Mouse (Mus musculus): ENCODE measurements around the gene Ntrk3. TPM values are rescaled to one million over a fixed set of nuclear protein-coding genes. Genes with fewer than 3 reads are reported as not detected.

Ntrk3 gene
- polyA plus RNA-seq, 1 experiment from 2014 or later, result 0.64 TPM

DNA sequence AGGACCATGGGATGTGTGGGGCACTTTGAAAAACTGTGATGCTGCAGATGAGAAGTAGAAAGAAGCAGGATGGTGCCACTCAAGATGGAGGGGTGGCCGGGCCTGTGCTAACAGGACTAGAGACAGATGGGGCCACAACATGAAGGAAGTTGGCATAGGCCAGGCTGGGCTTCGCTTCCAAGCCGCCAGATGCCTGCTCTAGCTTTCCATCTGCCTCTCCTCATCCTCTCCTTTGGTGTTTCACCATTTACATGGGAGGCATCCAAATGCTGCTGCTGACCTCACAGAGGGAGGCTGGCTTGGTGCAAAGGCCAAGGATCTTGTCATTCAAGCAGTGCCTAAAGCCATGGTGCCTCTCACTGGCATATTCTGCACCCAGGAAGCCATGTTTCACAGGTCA lies 347.8 kb downstream of the Ntrk3 start:
- Histone ChIP-seq H3K36me3 (no peaks in the 10 kb centered on the region), H3K4me1 (replicated peaks) (no peaks in the 10 kb centered on the region), H3K9ac (replicated peaks) (no peak overlapping the region), H3K4me2 (no peak overlapping the region), H3K4me3 (replicated peaks) (no peak overlapping the region), H3K27me3 (no peaks in the 10 kb centered on the region), H3K27ac (no peak overlapping the region), H3K9me3 (no peaks in the 10 kb centered on the region)
- ATAC-seq (ENCODE audit: insufficient number of reproducible peaks, insufficient read depth, low FRiP score, low TSS enrichment, low read depth), result no peak
- WGBS, result 96% methylated on average over 3 of the region's 3 CpGs

GRCm38 (mm10) chr7:78388101-78388500 lies 349.7 kb downstream of the Ntrk3 start:
- WGBS, result 83% methylated on average over 5 of the region's 5 CpGs
- no peak for ATAC-seq (ENCODE audit: insufficient number of reproducible peaks, insufficient read depth, low FRiP score, low TSS enrichment, low read depth)
- Histone ChIP-seq H3K27me3 (no peaks in the 10 kb centered on the region), H3K9ac (replicated peaks) (no peak overlapping the region), H3K4me2 (no peak overlapping the region), H3K4me3 (replicated peaks) (no peak overlapping the region), H3K4me1 (replicated peaks) (no peaks in the 10 kb centered on the region), H3K36me3 (no peaks in the 10 kb centered on the region), H3K9me3 (no peaks in the 10 kb centered on the region), H3K27ac (no peak overlapping the region)

DNA sequence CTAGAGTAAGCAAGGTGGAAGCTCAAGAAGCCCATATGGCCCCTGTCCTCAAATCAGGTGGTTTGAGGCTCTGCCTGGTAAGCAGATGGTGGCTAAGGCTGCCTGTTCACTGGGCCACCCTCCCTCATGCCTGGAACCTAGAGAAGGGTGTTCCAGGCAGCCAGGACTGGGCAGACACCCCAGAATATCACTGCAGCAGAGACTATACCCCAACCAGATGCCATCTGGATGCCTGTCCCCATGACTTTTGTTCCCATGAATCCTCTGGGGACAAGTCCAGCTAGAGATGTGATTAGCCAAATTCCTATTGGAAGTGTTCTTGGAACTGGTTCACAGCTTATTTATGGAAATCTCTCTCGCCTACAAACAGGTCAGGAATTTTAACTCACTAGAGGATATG lies 351.8 kb downstream of the Ntrk3 start:
- no peak for ATAC-seq (ENCODE audit: insufficient number of reproducible peaks, insufficient read depth, low FRiP score, low TSS enrichment, low read depth)
- Histone ChIP-seq H3K4me2 (no peak overlapping the region), H3K36me3 (no peaks in the 10 kb centered on the region), H3K9ac (replicated peaks) (no peak overlapping the region), H3K27me3 (no peaks in the 10 kb centered on the region), H3K4me1 (replicated peaks) (no peaks in the 10 kb centered on the region), H3K9me3 (no peaks in the 10 kb centered on the region), H3K4me3 (replicated peaks) (no peak overlapping the region), H3K27ac (no peak overlapping the region)
- WGBS, result 71% methylated on average over 1 of the region's 1 CpGs

GRCm38 (mm10) chr7:78384111-78384510 lies 353.7 kb downstream of the Ntrk3 start:
- Histone ChIP-seq H3K9me3 (no peaks in the 10 kb centered on the region), H3K4me2 (no peak overlapping the region), H3K36me3 (no peaks in the 10 kb centered on the region), H3K4me3 (replicated peaks) (no peak overlapping the region), H3K27me3 (no peaks in the 10 kb centered on the region), H3K27ac (no peak overlapping the region), H3K9ac (replicated peaks) (no peak overlapping the region), H3K4me1 (replicated peaks) (no peaks in the 10 kb centered on the region)
- ATAC-seq (ENCODE audit: insufficient number of reproducible peaks, insufficient read depth, low FRiP score, low TSS enrichment, low read depth), result no peak

- ATAC-seq (ENCODE audit: insufficient number of reproducible peaks, insufficient read depth, low FRiP score, low TSS enrichment, low read depth), result no peak
- WGBS, result 21% methylated on average over 1 of the region's 1 CpGs
- H3K9me3 ChIP-seq, result no peaks in the 10 kb centered on the region
- no peak overlapping the region for H3K27ac ChIP-seq
- H3K9ac ChIP-seq (replicated peaks), result no peak overlapping the region
- H3K4me3 ChIP-seq (replicated peaks), result no peak overlapping the region
- H3K4me1 ChIP-seq (replicated peaks), result no peaks in the 10 kb centered on the region
- no peaks in the 10 kb centered on the region for H3K27me3 ChIP-seq
- no peaks in the 10 kb centered on the region for H3K36me3 ChIP-seq
- H3K4me2 ChIP-seq, result no peak overlapping the region
Observed at GRCm38 (mm10) chr7:78382126-78382525, 355.7 kb downstream of the Ntrk3 start.

- H3K4me1 ChIP-seq (replicated peaks), result no peaks in the 10 kb centered on the region
- H3K9me3 ChIP-seq, result no peaks in the 10 kb centered on the region
- no peak for ATAC-seq (ENCODE audit: insufficient number of reproducible peaks, insufficient read depth, low FRiP score, low TSS enrichment, low read depth)
- H3K4me2 ChIP-seq, result no peak overlapping the region
- H3K4me3 ChIP-seq (replicated peaks), result no peak overlapping the region
- H3K9ac ChIP-seq (replicated peaks), result no peak overlapping the region
- H3K27ac ChIP-seq, result no peak overlapping the region
- no peaks in the 10 kb centered on the region for H3K36me3 ChIP-seq
- 87% methylated on average over 5 of the region's 5 CpGs for WGBS
- H3K27me3 ChIP-seq, result no peaks in the 10 kb centered on the region
Observed at GRCm38 (mm10) chr7:78379784-78380183, 358.0 kb downstream of the Ntrk3 start.

GRCm38 (mm10) chr7:78378306-78378705 lies 359.5 kb downstream of the Ntrk3 start:
- no peaks in the 10 kb centered on the region for H3K27me3 ChIP-seq
- H3K4me1 ChIP-seq (replicated peaks), result no peaks in the 10 kb centered on the region
- H3K36me3 ChIP-seq, result no peaks in the 10 kb centered on the region
- H3K27ac ChIP-seq, result no peak overlapping the region
- H3K4me2 ChIP-seq, result no peak overlapping the region
- no peaks in the 10 kb centered on the region for H3K9me3 ChIP-seq
- 65% methylated on average over 2 of the region's 2 CpGs for whole genome bisulfite sequencing
- no peak for ATAC-seq (ENCODE audit: insufficient number of reproducible peaks, insufficient read depth, low FRiP score, low TSS enrichment, low read depth)
- H3K9ac ChIP-seq (replicated peaks), result no peak overlapping the region
- no peak overlapping the region for H3K4me3 ChIP-seq (replicated peaks)

- WGBS, result 62% methylated on average over 4 of the region's 4 CpGs
- no peak overlapping the region for H3K4me2 ChIP-seq
- ATAC-seq (ENCODE audit: insufficient number of reproducible peaks, insufficient read depth, low FRiP score, low TSS enrichment, low read depth), result no peak
- H3K9ac ChIP-seq (replicated peaks), result no peak overlapping the region
- H3K9me3 ChIP-seq, result no peaks in the 10 kb centered on the region
- H3K4me1 ChIP-seq (replicated peaks), result no peaks in the 10 kb centered on the region
- no peaks in the 10 kb centered on the region for H3K27me3 ChIP-seq
- H3K36me3 ChIP-seq, result no peaks in the 10 kb centered on the region
- H3K27ac ChIP-seq, result no peak overlapping the region
- H3K4me3 ChIP-seq (replicated peaks), result no peak overlapping the region
Observed at GRCm38 (mm10) chr7:78376875-78377274, 360.9 kb downstream of the Ntrk3 start.

DNA sequence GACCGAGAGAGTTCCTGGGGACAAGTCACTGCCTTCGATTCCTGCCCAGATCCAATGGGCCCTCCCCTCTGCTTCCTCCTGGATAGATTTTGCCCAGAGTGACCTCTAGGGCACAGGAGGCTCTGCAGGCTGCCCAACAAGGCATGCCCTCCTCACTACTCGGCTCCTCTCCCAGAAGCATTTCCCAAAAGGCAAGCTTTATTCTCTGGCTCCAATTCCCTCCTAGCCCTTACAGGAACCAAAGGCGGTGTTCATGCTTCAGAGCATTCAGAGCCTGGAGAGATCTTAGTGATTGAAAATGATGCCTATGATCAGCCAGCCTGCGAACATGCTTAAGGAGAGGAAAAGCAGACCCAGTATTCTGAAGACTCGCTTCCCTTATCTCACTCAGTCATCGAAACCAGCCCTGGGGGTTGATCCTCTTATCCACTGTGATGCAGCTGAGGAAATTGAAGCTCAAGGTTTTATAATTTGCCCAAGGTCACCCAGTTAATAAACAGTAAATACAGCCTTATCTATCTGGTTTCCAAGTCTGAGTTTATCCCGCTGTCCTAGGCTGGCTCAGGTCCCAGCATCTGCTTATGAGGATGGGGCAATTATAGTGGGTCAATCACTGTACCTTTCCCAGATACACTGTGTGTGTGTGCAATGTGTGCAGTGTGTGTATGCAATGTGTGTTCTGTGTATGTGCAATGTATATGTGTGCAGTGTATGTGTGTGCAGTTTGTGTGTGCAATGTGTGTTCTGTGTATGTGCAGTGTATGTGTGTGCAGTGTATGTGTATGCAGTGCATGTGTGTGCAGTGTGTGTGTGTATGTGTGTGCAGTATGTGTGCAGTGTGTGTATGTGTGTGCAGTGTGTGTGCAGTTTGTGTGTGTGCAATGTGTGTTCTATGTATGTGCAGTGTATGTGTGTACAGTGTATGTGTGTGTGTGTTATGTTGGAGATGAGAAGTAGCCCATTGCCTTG lies 376.2 kb downstream of the Ntrk3 start:
- ATAC-seq (ENCODE audit: insufficient number of reproducible peaks, insufficient read depth, low FRiP score, low TSS enrichment, low read depth), result no peak
- Histone ChIP-seq H3K27me3 (no peaks in the 10 kb centered on the region), H3K9ac (replicated peaks) (no peak overlapping the region), H3K4me3 (replicated peaks) (no peak overlapping the region), H3K4me1 (replicated peaks) (no peaks in the 10 kb centered on the region), H3K27ac (no peak overlapping the region), H3K9me3 (no peaks in the 10 kb centered on the region), H3K36me3 (no peaks in the 10 kb centered on the region), H3K4me2 (no peak overlapping the region)
- WGBS, result 79% methylated on average over 8 of the region's 8 CpGs

DNA sequence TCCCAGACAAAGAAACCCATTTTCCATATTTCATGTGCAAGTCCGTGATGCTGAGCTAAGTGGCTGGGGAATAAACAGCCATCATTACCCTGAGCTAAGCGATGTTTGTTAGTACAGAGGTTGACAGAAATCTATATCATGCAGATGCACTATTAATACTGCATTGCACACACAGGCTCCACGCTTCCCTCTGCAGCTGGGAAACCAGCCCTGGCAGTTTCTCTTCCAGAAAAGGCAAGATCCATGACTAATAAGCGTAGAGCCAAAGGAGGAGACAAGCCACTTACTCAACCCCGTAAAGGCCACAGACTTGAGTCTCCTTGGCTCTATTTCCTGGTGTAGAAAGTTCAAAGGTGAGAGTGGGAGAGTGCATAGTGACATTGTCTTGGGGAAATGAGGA lies 390.3 kb downstream of the Ntrk3 start:
- no peak overlapping the region for H3K27ac ChIP-seq
- H3K36me3 ChIP-seq, result no peaks in the 10 kb centered on the region
- H3K4me2 ChIP-seq, result no peak overlapping the region
- no peak for ATAC-seq (ENCODE audit: insufficient number of reproducible peaks, insufficient read depth, low FRiP score, low TSS enrichment, low read depth)
- no peak overlapping the region for H3K4me3 ChIP-seq (replicated peaks)
- WGBS, result 86% methylated on average over 5 of the region's 5 CpGs
- no peaks in the 10 kb centered on the region for H3K9me3 ChIP-seq
- no peak overlapping the region for H3K9ac ChIP-seq (replicated peaks)
- no peaks in the 10 kb centered on the region for H3K27me3 ChIP-seq
- H3K4me1 ChIP-seq (replicated peaks), result no peaks in the 10 kb centered on the region

DNA sequence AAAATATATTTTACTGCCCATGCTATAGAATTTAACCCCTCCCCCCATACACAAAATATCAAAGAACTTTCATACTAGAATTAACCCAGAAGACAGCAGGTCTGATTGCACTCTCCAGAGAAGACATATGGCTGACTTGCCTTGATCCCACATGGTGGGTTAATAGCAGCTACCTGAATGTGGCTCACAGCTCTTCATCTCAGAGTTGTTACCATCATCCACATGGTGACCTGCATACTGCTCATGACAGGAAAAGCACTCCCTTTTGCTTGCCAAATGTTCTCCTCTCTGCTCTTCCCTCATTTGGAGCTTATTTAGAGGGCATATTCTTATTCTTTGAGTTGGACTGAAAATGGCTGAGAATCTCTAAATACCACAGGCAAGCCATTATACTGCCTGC lies 404.4 kb downstream of the Ntrk3 start:
- no peak for ATAC-seq (ENCODE audit: insufficient number of reproducible peaks, insufficient read depth, low FRiP score, low TSS enrichment, low read depth)
- no peak overlapping the region for H3K9ac ChIP-seq (replicated peaks)
- H3K27ac ChIP-seq, result no peak overlapping the region
- H3K9me3 ChIP-seq, result no peaks in the 10 kb centered on the region
- H3K4me2 ChIP-seq, result no peak overlapping the region
- no peaks in the 10 kb centered on the region for H3K27me3 ChIP-seq
- H3K4me3 ChIP-seq (replicated peaks), result no peak overlapping the region
- H3K36me3 ChIP-seq, result no peaks in the 10 kb centered on the region
- no peaks in the 10 kb centered on the region for H3K4me1 ChIP-seq (replicated peaks)

DNA sequence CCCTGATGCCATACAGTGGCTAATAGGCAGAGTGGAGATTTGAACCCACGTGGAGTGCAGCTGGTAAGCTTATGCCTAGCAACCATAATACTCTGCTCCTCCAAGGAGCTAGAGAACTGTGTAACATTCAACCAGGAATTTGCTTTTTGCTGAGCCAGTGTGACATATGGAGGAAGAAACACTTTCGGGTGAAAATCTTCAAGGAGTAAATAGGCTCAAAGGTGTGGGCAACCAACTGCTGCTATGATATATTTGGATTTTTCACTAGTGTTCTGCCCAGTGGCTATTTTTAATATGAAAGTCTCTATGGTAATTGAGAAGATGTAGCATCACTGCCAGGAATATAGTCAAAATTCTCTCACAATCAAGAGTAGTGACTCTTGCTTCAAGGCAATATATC lies 409.5 kb downstream of the Ntrk3 start:
- WGBS, result 80% methylated on average over 2 of the region's 2 CpGs
- Histone ChIP-seq H3K27ac (no peak overlapping the region), H3K9ac (replicated peaks) (no peak overlapping the region), H3K4me3 (replicated peaks) (no peak overlapping the region), H3K4me2 (no peak overlapping the region), H3K36me3 (no peaks in the 10 kb centered on the region), H3K9me3 (no peaks in the 10 kb centered on the region), H3K4me1 (replicated peaks) (no peaks in the 10 kb centered on the region), H3K27me3 (no peaks in the 10 kb centered on the region)
- no peak for ATAC-seq (ENCODE audit: insufficient number of reproducible peaks, insufficient read depth, low FRiP score, low TSS enrichment, low read depth)
